23 mouse cellular contexts compared by ENCODE assay signal in the genomic region with DNA sequence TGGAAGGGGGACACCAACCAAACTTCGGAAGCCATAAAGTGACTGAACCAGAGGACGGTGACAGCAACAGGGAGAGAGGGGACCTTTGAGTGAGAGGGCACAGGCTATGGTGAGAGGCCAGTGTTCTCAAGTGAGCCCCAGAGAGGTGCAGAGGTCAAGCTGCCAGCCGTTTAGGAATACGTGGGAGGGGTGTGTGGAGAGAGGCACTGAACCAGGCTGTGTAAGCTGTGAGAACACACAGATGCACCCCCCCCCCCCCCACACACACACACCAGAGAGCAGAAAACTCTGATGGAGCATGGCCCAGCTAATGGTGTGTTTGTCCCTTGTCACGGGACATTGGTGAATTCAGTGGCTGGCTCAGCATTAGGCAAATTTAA. TPM values are rescaled to one million over a fixed set of nuclear protein-coding genes. Genes with fewer than 3 reads are reported as not detected.
DNase-seq lines count a peak whose midpoint lies in the region; ATAC-seq lines count a peak whose summit lies in the region.
"Had no signal": no experiment of that assay in that cellular context is flagged by ENCODE, and none has a peak within 500 bp of the region (broad histone marks: within the 10 kb centered on the region; RNA-seq: fewer than 3 reads in every experiment).

No protein-coding gene starts in this region.

- H3K27me3 ChIP-seq in kidney, embryonic 14.5 days (ENCODE audit: control insufficient read depth, insufficient read depth, low read length) = no peaks in the 10 kb centered on the region
- peaks cover 6% of the 10 kb centered on the region; the same call in 1 of the 2 replicates for H3K27me3 ChIP-seq in midbrain, embryonic 10.5 days (ENCODE audit: low read depth, poor library complexity, severe bottlenecking)
- no peaks in the 10 kb centered on the region for H3K27me3 ChIP-seq in midbrain, embryonic 11.5 days (ENCODE audit: control insufficient read depth, insufficient read depth, low read length)
- H3K27me3 ChIP-seq: embryonic facial prominence, embryonic 13.5 days; forebrain, embryonic 13.5 days; hindbrain, embryonic 13.5 days; intestine, embryonic 15.5 days; Patski had no signal

- H3K27ac ChIP-seq in kidney, embryonic 14.5 days (ENCODE audit: low read depth, low read length) = 0 out of 2 replicates have a peak overlapping the region, but pooled peaks have one; percentile 6
- 0 out of 2 replicates have a peak overlapping the region, but pooled peaks have one; percentile 28 for H3K27ac ChIP-seq in midbrain, embryonic 10.5 days (replicated peaks)
- no peak overlapping the region for H3K27ac ChIP-seq in midbrain, embryonic 11.5 days (ENCODE audit: low read depth, low read length)
- H3K27ac ChIP-seq: embryonic facial prominence, embryonic 13.5 days; forebrain, embryonic 13.5 days; heart, embryonic 10.5 days; hindbrain, embryonic 13.5 days; intestine, embryonic 15.5 days had no signal

- H3K4me2 ChIP-seq in kidney, embryonic 14.5 days (replicated peaks; ENCODE audit: low read depth, low read length) = no peak overlapping the region
- no peak overlapping the region for H3K4me2 ChIP-seq in midbrain, embryonic 11.5 days
- H3K4me2 ChIP-seq: embryonic facial prominence, embryonic 13.5 days; forebrain, embryonic 13.5 days; hindbrain, embryonic 13.5 days; intestine, embryonic 15.5 days had no signal

- no peaks in the 10 kb centered on the region for H3K36me3 ChIP-seq in kidney, embryonic 14.5 days (ENCODE audit: control insufficient read depth, insufficient read depth, low read length)
- no peaks in the 10 kb centered on the region for H3K36me3 ChIP-seq in midbrain, embryonic 10.5 days
- no peaks in the 10 kb centered on the region for H3K36me3 ChIP-seq in midbrain, embryonic 11.5 days (ENCODE audit: control insufficient read depth, insufficient read depth, low read length)
- H3K36me3 ChIP-seq: embryonic facial prominence, embryonic 13.5 days; heart, embryonic 10.5 days; hindbrain, embryonic 13.5 days; intestine, embryonic 15.5 days had no signal

- 0 out of 2 replicates have a peak, but pooled peaks cover 3% of the 10 kb centered on the region for H3K4me1 ChIP-seq in kidney, embryonic 14.5 days (ENCODE audit: control insufficient read depth, insufficient read depth, low read length)
- H3K4me1 ChIP-seq in midbrain, embryonic 10.5 days = peaks cover 27% of the 10 kb centered on the region
- 0 out of 2 replicates have a peak, but pooled peaks cover 4% of the 10 kb centered on the region for H3K4me1 ChIP-seq in midbrain, embryonic 11.5 days (ENCODE audit: control insufficient read depth, insufficient read depth, low read length)
- H3K4me1 ChIP-seq: embryonic facial prominence, embryonic 13.5 days; intestine, embryonic 15.5 days had no signal

- no peak overlapping the region for H3K9ac ChIP-seq in kidney, embryonic 14.5 days (ENCODE audit: low read depth, low read length)
- no peak overlapping the region for H3K9ac ChIP-seq in midbrain, embryonic 11.5 days (ENCODE audit: low read length)
- H3K9ac ChIP-seq: embryonic facial prominence, embryonic 13.5 days; forebrain, embryonic 13.5 days; forebrain, postnatal 0 days; hindbrain, embryonic 13.5 days; intestine, embryonic 15.5 days had no signal

- H3K9me3 ChIP-seq in kidney, embryonic 14.5 days (ENCODE audit: control insufficient read depth, low read length) = no peaks in the 10 kb centered on the region
- no peaks in the 10 kb centered on the region for H3K9me3 ChIP-seq in midbrain, embryonic 10.5 days (replicated peaks)
- no peaks in the 10 kb centered on the region for H3K9me3 ChIP-seq in midbrain, embryonic 11.5 days (ENCODE audit: control insufficient read depth, low read length)
- H3K9me3 ChIP-seq: embryonic facial prominence, embryonic 13.5 days; forebrain, embryonic 13.5 days; heart, embryonic 10.5 days; hindbrain, embryonic 13.5 days; intestine, embryonic 15.5 days had no signal

- no peak for DNase-seq in kidney, adult 9 months
- peak; percentile 22 for DNase-seq in midbrain, embryonic 10.5 days (ENCODE audit: low spot score)
- no peak for DNase-seq in midbrain, embryonic 11.5 days (ENCODE audit: low spot score, missing footprints)
- peak; percentile 38 for DNase-seq in embryo, embryonic 10.5 days (ENCODE audit: low spot score)
- DNase-seq in left cerebral cortex, postnatal 10 days (ENCODE audit: extremely low spot score in 1 of 2, low spot score in 2 of 2) = no peak
- DNase-seq: adrenal gland, postnatal 14 days; cerebellum, adult 11-12 months; cerebellum, adult 9-10 months; cerebellum, postnatal 36 days; forebrain, postnatal 0 days; gastrocnemius, postnatal 14 days; heart, postnatal 10 days; heart, postnatal 4 days had no signal

- no peak overlapping the region for H3K4me3 ChIP-seq in kidney, embryonic 14.5 days (ENCODE audit: low read length)
- no peak overlapping the region for H3K4me3 ChIP-seq in midbrain, embryonic 10.5 days
- H3K4me3 ChIP-seq in midbrain, embryonic 11.5 days (ENCODE audit: low read depth, low read length) = no peak overlapping the region
- H3K4me3 ChIP-seq: embryonic facial prominence, embryonic 13.5 days; forebrain, embryonic 13.5 days; heart, embryonic 10.5 days; hindbrain, embryonic 13.5 days; intestine, embryonic 15.5 days had no signal

- intact Hi-C loops in left cerebral cortex, postnatal 10 days (cut with DNase I) = no loop called here

- peak; percentile 87 for ATAC-seq in kidney, embryonic 14.5 days (ENCODE audit: low FRiP score, low TSS enrichment)
- ATAC-seq in midbrain, embryonic 11.5 days (ENCODE audit: low FRiP score) = no peak
- ATAC-seq: forebrain, embryonic 13.5 days; forebrain, postnatal 0 days; intestine, embryonic 15.5 days; Patski had no signal

- WGBS in kidney, embryonic 14.5 days = 33% methylated on average over 5 of the region's 5 CpGs
- WGBS in midbrain, embryonic 10.5 days = 38% methylated on average over 5 of the region's 5 CpGs
- WGBS in midbrain, embryonic 11.5 days = 45% methylated on average over 5 of the region's 5 CpGs

RNA-seq across cellular contexts. Expression of gene Cd2, which starts 58.2 kb away (rescaled TPM):
- not detected in 2 replicates for polyA plus RNA-seq in kidney, embryonic 14.5 days (2014; fragmentation: Nextera tagmentation; extraction: Ambion mirVana)
- polyA plus RNA-seq in midbrain, embryonic 10.5 days (2016; fragmentation: Nextera tagmentation; extraction: Ambion mirVana) = 0.10 TPM in 1 of 2 replicates, not detected in the other
- 0.28 TPM in 1 of 2 replicates, not detected in the other for polyA plus RNA-seq in midbrain, embryonic 11.5 days (2014; fragmentation: Nextera tagmentation; extraction: Ambion mirVana)
- not detected for total RNA-seq in left cerebral cortex, postnatal 10 days (2021)
- total RNA-seq: forebrain, postnatal 0 days; gastrocnemius, adult 18-20 months; granulocyte monocyte progenitor cell, adult 5-6 weeks had no signal
- polyA plus RNA-seq: embryonic facial prominence, embryonic 13.5 days; forebrain, embryonic 13.5 days; heart, embryonic 14.5 days; hindbrain, embryonic 13.5 days; Patski had no signal

Comparison
In these comparisons a context has a peak if more than half of its experiments do, and no peak if none do; other contexts are left out.
1. DNase-seq: peak in midbrain, embryonic 10.5 days (single experiment) and embryo, embryonic 10.5 days (single experiment); none in kidney, adult 9 months (single experiment), midbrain, embryonic 11.5 days (single experiment) and left cerebral cortex, postnatal 10 days (0 of 2).